Mouse (Mus musculus): ENCODE measurements at regions not wholly inside any gene's neighbourhood (a gene's known extent, or its start where the extent isn't known, plus 50 kb on each side); places are given as distances from the start of the nearest gene placed in this dataset.

GRCm38 (mm10) chr17:77711130-77711529 lies 488.9 kb upstream of the Crim1 start:
- ATAC-seq (ENCODE audit: low FRiP score): no peak
- Histone ChIP-seq H3K9ac (replicated peaks) (no peak overlapping the region), H3K4me1 (no peaks in the 10 kb centered on the region), H3K36me3 (no peaks in the 10 kb centered on the region), H3K4me2 (no peak overlapping the region), H3K4me3 (replicated peaks) (no peak overlapping the region), H3K27ac (replicated peaks) (no peak overlapping the region), H3K9me3 (replicated peaks) (no peaks in the 10 kb centered on the region), H3K27me3 (replicated peaks) (no peaks in the 10 kb centered on the region)
- WGBS: 33% methylated on average over 1 of the region's 1 CpGs

DNA sequence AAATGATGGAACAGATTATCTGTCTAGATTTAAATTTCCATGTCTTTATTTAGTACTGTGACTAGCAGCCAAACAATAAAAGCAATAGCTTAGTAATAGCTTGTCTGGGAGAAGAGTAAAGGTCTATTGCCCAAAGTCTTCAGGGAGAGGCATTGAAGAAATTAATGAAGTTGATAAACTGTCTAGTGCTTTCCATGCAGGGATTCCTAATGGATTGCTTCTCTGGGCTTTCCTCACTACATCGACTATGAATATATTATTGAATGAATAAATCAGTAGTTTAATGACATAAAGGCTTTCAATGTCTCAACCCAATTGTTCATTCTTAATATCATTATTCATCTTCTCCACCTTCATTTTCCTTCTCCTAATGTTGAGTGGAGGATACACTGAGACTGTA lies 487.9 kb upstream of the Crim1 start:
- H3K27me3 ChIP-seq (replicated peaks): no peaks in the 10 kb centered on the region
- no peak overlapping the region for H3K27ac ChIP-seq (replicated peaks)
- WGBS: 23% methylated on average over 1 of the region's 1 CpGs
- H3K9ac ChIP-seq (replicated peaks): no peak overlapping the region
- no peaks in the 10 kb centered on the region for H3K4me1 ChIP-seq
- no peaks in the 10 kb centered on the region for H3K9me3 ChIP-seq (replicated peaks)
- no peak overlapping the region for H3K4me3 ChIP-seq (replicated peaks)
- peak; percentile 59; the same call in 1 of the 2 replicates for ATAC-seq (ENCODE audit: low FRiP score)
- no peak overlapping the region for H3K4me2 ChIP-seq
- H3K36me3 ChIP-seq: no peaks in the 10 kb centered on the region

DNA sequence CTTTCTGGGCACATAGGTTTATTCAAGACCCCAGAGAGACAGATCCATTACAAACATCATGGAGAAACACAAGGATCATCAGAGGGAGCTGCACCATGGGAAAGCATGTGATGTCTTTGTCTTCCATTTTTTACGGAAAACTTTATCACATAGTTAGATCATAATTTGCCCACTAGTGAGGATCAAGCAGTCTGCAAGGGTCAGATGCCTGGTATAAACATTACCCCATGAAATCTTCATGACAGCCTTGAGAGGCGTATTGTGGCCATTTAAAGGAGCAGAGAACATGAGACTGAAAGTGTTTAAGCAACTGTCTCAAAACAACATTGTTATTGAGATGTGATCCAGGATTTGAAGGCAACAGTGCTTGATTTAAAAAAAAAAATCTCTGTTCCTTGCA lies 481.6 kb upstream of the Crim1 start:
- WGBS: 86% methylated on average over 2 of the region's 2 CpGs
- Histone ChIP-seq H3K9me3 (replicated peaks) (no peaks in the 10 kb centered on the region), H3K27ac (replicated peaks) (no peak overlapping the region), H3K4me2 (no peak overlapping the region), H3K9ac (replicated peaks) (no peak overlapping the region), H3K27me3 (replicated peaks) (no peaks in the 10 kb centered on the region), H3K36me3 (no peaks in the 10 kb centered on the region), H3K4me1 (no peaks in the 10 kb centered on the region), H3K4me3 (replicated peaks) (no peak overlapping the region)
- ATAC-seq (ENCODE audit: low FRiP score): no peak

- WGBS: 91% methylated on average over 3 of the region's 3 CpGs
- H3K9ac ChIP-seq (replicated peaks): no peak overlapping the region
- no peaks in the 10 kb centered on the region for H3K36me3 ChIP-seq
- no peak overlapping the region for H3K27ac ChIP-seq (replicated peaks)
- H3K4me3 ChIP-seq (replicated peaks): no peak overlapping the region
- no peaks in the 10 kb centered on the region for H3K4me1 ChIP-seq
- H3K9me3 ChIP-seq (replicated peaks): no peaks in the 10 kb centered on the region
- no peak for ATAC-seq (ENCODE audit: low FRiP score)
- no peaks in the 10 kb centered on the region for H3K27me3 ChIP-seq (replicated peaks)
- H3K4me2 ChIP-seq: no peak overlapping the region
These were observed 465.5 kb upstream of the Crim1 start for GRCm38 (mm10) chr17:77734413-77735024.

All from neural tube, embryonic 15.5 days (tissue).